Mouse (Mus musculus) gastrocnemius, postnatal 4 days (tissue): ENCODE measurements around the gene Ace. TPM values are rescaled to one million over a fixed set of nuclear protein-coding genes. Genes with fewer than 3 reads are reported as not detected.

Experiments used
- total RNA-seq, 2 experiments: library from RNA; stranded (reverse); gene quantifications; 2 replicates each; pipeline ENCODE4 v1.2.3; 2021

Ace gene
- total RNA-seq, 2 experiments from 2014 or later: 23.0 to 35.7 TPM

Other genes starting within 250 kb of the Ace start
- gene Cyb561, start 14.6 kb upstream of the Ace start, total RNA-seq: 1 to 10 TPM; 4.9 to 5.0 TPM
- gene Ace3, start 26.7 kb downstream of the Ace start, total RNA-seq: not detected
- under 1 TPM in 1 of 2 experiments, not detected in 1; 0.31 TPM for gene Kcnh6, start 40.2 kb downstream of the Ace start, total RNA-seq
- gene Dcaf7, start 68.9 kb downstream of the Ace start, total RNA-seq: 10 to 100 TPM; 60.3 to 60.5 TPM
- 10 to 100 TPM; 19.6 to 19.8 TPM for gene Taco1, start 98.1 kb downstream of the Ace start, total RNA-seq
- 10 to 100 TPM; 45.9 to 47.1 TPM for gene Map3k3, start 116.7 kb downstream of the Ace start, total RNA-seq
- not detected for gene Gm10840, start 192.9 kb downstream of the Ace start, total RNA-seq
- gene Limd2, start 192.9 kb downstream of the Ace start, total RNA-seq: 10 to 100 TPM; 35.8 to 40.7 TPM
- gene Strada, start 234.2 kb downstream of the Ace start, total RNA-seq: 10 to 100 TPM; 26.4 to 32.3 TPM
- gene Ccdc47, start 248.4 kb downstream of the Ace start, total RNA-seq: 10 to 100 TPM; 72.7 to 74.6 TPM
- gene Ddx42, start 249.0 kb downstream of the Ace start, total RNA-seq: 10 to 100 TPM; 46.1 to 47.3 TPM